Mouse (Mus musculus): ENCODE measurements around the gene Ccdc85b.

- TF ChIP-seq CTCF (IDR thresholded peaks at IDR 0.05; ENCODE audit: low read depth, low read length) = no peak
- TF ChIP-seq TAL1 (conservative IDR thresholded peaks at IDR 0.05; ENCODE audit: low read depth, low read length) = no peak
- no peak for TF ChIP-seq GATA1 (IDR thresholded peaks at IDR 0.05; ENCODE audit: borderline replicate concordance, low read length)
- no peak for TF ChIP-seq POLR2AphosphoS5 (IDR thresholded peaks at IDR 0.05; ENCODE audit: insufficient replicate concordance, low read depth, low read length)
- no peak for TF ChIP-seq GATA2 (IDR thresholded peaks at IDR 0.05; ENCODE audit: borderline replicate concordance, low read depth, low read length)
Measured at GRCm38 (mm10) chr19:5466916-5467500, 9.3 kb upstream of the Ccdc85b start.

Measured in G1E (cell line).